9 mouse cellular contexts compared by ENCODE assay signal in the genomic region with DNA sequence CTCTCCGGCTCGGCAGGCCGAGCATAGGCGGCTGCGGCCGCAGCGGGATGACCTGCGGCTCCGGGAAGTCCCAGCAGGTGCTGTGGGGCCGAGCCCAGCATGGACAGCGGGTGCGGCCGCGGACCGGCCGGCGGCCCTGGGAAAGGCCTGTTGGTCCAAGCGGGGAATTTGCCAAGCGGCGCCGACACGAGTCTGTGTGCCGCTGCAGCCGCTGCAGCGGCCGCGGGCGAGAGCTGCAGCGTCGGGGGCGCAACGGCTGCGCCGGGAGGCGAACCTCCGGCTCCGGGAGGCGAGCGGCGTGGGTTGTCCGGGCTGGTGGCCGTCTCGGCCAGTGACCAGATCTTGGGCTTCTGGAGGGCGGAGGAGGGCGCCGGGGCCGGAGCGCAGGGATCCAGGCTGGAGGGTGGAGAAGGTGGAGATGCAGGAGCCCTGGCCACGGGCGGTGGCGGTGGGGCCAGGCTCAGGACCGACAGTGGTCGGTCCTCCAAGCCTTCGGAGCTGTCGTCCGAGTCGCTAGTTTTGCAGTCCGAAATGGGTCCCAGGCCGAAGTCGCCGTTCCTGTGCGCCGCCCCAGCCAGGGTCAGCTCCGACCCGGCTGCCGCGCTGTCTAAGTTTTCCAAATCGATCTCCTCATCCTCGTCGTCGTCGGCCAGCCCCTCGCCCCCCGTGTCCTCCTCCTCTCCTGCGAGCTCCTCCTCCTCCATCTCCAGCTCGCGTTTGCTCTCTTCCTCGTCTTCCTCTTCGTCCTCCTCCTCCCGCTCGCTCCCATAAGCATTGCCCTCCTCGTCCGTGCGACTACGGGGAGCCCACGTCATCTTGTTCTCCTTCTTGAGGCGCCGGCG. TPM values are rescaled to one million over a fixed set of nuclear protein-coding genes. Genes with fewer than 3 reads are reported as not detected.
A peak's percentile ranks its signal among the peaks of the same experiment; 100 is the strongest.
DNase-seq lines count a peak whose midpoint lies in the region; ATAC-seq lines count a peak whose summit lies in the region.
"Had no signal": no experiment of that assay in that cellular context is flagged by ENCODE, and none has a peak within 500 bp of the region (broad histone marks: within the 10 kb centered on the region; RNA-seq: fewer than 3 reads in every experiment).

No protein-coding gene starts in this region.

- peak overlapping the region; percentile 45 for H3K4me3 ChIP-seq in forebrain, embryonic 15.5 days

- no peaks in the 10 kb centered on the region for H3K36me3 ChIP-seq in forebrain, embryonic 15.5 days

- intact Hi-C loops in left cerebral cortex, postnatal 25 days (cut with DNase I): loop anchor here (2.0 to 10.0 kb wide), 7 partner anchors 262 to 925 kb away; partner anchors contain the start of gene Aktip

- peaks cover 96% of the 10 kb centered on the region for H3K27me3 ChIP-seq in forebrain, embryonic 15.5 days

- no peaks in the 10 kb centered on the region for H3K9me3 ChIP-seq in forebrain, embryonic 15.5 days

- no peak for ATAC-seq in forebrain, embryonic 15.5 days (replicated peaks)

- under 1% methylated on average over 89 of the region's 89 CpGs for WGBS in forebrain, embryonic 15.5 days

- peak overlapping the region; percentile 67 for H3K4me2 ChIP-seq in forebrain, embryonic 15.5 days (replicated peaks)

- H3K9ac ChIP-seq in forebrain, embryonic 15.5 days (replicated peaks): peak overlapping the region; percentile 30; the same call in 1 of the 2 replicates

- H3K4me1 ChIP-seq in forebrain, embryonic 15.5 days: peaks cover 38% of the 10 kb centered on the region

- peak; percentile 28 for DNase-seq in right cerebral cortex, postnatal 4 days
- DNase-seq in right cerebral cortex, postnatal 25 days: no peak
- peak; percentile 26 for DNase-seq in kidney, adult 9 months
- DNase-seq in lung, postnatal 14 days: peak; percentile 15
- no peak for DNase-seq in left cerebral cortex, postnatal 25 days (ENCODE audit: low spot score in 2 of 2)
- no peak for DNase-seq in frontal cortex, adult 2 months (ENCODE audit: extremely low spot score in 1 of 2, low spot score in 1 of 2)
- DNase-seq in right cerebral cortex, postnatal 10 days (ENCODE audit: low spot score in 2 of 2): no peak

- no peak overlapping the region for H3K27ac ChIP-seq in forebrain, embryonic 15.5 days (replicated peaks)
- H3K27ac ChIP-seq: macrophage had no signal

RNA-seq across cellular contexts. Expression of gene Irx3, which starts 2.0 kb away (rescaled TPM):
- polyA plus RNA-seq in forebrain, embryonic 15.5 days (2015; fragmentation: Nextera tagmentation; extraction: Ambion mirVana): 1.6 TPM in 2 replicates
- total RNA-seq in left cerebral cortex, postnatal 25 days (2021): under 1 TPM; 0.16 to 0.21 TPM
- polyA plus RNA-seq in frontal cortex, adult 2 months (2012; rRNA removed): 0.10 and 0.36 TPM in 2 replicates
- polyA plus RNA-seq: macrophage had no signal

Comparison
In these comparisons a context has a peak if more than half of its experiments do, and no peak if none do; other contexts are left out.
1. DNase-seq: peak in right cerebral cortex, postnatal 4 days (single experiment), kidney, adult 9 months (single experiment) and lung, postnatal 14 days (single experiment); none in right cerebral cortex, postnatal 25 days (single experiment), left cerebral cortex, postnatal 25 days (0 of 2), frontal cortex, adult 2 months (0 of 2) and right cerebral cortex, postnatal 10 days (0 of 2).